12 mouse cellular contexts compared by ENCODE assay signal in the genomic region with DNA sequence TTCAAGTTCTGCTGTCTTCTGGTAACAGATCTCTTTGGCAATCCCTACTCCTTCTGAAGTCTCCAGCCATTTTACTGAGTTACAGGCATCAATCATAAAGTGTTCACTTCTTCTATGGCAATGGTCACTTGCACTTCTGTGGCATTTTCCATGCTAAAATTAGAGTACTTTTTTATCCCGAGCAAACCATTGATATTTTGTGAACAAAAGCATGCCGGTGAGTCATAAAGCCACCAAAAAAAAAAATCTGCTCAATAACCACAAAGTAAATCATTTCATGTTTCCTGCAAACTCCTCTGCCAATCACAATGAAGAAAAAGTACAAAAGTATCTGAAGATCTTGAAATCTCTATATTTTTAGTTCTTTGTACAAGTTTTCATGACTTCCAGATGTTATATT. TPM values are rescaled to one million over a fixed set of nuclear protein-coding genes. Genes with fewer than 3 reads are reported as not detected.
"Had no signal": no experiment of that assay in that cellular context is flagged by ENCODE, and none has a peak within 500 bp of the region (broad histone marks: within the 10 kb centered on the region; RNA-seq: fewer than 3 reads in every experiment).

No protein-coding gene starts in this region.

- DNase-seq: kidney, adult 2 months; kidney, postnatal 25 days; layer of hippocampus, adult 9-11 months; liver; lung, adult 2 months; lung, postnatal 14 days; lung, postnatal 4 days; midbrain, embryonic 14.5 days; thymus, postnatal 25 days had no signal

RNA-seq across cellular contexts. Expression of a gene that starts 26.5 kb away (rescaled TPM):
- total RNA-seq: megakaryocyte progenitor cell, adult 5-6 weeks; megakaryocyte-erythroid progenitor cell, adult 5-6 weeks; neutrophil, adult 5-6 weeks had no signal
